Mouse (Mus musculus): Measurements from ENCODE around the gene Ppt2.

The Ppt2 gene

DNA sequence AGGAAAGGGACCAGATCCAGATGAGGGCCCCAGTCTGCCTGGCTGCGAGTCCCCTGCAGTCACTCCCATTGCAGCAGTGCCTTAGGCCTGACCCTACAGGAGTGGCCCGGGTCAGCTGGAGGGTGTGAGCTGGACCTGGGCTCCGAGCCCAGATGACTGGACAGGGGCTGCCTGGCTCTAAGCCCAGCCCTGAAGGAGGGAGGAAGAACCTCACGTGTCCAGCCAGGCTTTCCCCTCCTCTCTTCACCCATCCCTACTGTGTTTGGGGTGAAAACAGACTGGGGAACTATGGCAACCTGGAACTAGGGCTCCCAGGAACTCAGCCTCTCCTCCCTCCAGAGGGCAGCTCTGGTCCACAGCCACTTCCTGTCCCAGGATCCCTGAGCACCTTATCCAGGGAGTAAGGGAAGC, 27.3 kb upstream of the Ppt2 start:
- peak; percentile 63 for DNase-seq

DNA sequence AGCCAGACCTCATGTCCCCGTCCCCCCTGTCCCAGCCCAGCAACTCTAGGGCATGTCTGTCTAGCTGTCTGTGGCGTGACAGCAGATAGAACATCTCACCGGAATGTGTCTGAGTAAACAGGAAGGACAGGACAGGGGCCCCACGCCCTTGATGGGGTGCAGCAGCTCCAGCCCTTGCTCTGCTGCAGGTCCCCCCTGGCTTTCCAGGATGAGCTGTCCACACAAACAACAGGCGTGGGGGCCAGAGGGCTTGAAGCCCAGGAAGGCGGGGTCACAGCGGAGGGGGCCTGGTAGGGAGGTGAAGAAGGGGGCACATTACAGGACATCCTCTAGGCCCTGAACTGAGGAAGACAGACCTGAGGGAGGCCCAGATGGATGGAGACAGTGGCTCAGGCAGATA, 26.9 kb upstream of the Ppt2 start:
- no peak for DNase-seq

DNA sequence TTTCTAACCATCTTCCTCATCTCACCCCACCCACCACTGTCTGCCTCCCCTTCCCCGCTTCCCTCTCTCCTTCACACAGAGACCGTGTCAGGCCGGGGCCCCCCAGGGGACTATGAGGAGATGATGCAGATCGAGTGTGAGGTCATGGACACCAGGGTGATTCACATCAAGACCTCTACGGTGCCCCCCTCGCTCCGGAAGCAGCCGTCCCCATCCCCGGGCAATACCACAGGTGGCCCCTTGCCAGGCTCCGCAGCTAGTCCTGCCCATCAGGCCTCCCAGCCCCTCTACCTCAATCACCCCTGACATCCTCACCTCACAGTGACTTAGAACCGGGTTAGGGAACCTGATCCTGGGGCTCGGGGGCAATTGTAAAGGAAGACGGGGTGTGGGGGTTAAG, 26.1 kb upstream of the Ppt2 start:
- no peak for DNase-seq

GRCm38 (mm10) chr17:34653746-34654285, 25.5 kb upstream of the Ppt2 start:
- DNase-seq = no peak

DNA sequence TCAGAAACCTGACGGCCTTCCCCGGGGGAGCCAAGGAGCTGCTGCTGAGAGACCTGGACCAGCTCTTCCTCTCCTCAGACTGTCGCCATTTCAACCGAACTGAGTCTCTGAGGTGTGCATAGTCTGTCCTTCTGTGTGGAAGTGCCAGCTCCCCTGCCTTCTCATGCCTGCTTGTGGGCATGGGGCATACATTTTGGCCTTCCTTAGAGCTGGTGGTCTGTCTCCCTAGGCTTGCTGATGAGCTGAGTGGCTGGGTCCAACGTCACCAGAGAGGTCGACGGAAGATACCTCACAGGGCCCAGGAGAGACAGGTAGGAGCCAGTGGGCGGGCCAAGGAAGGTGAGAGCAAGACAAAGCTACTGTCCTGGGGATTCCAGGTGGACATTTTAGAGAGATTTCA, 24.7 kb upstream of the Ppt2 start:
- no peak for DNase-seq

GRCm38 (mm10) chr17:34652546-34652945, 24.2 kb upstream of the Ppt2 start:
- DNase-seq = no peak

DNA sequence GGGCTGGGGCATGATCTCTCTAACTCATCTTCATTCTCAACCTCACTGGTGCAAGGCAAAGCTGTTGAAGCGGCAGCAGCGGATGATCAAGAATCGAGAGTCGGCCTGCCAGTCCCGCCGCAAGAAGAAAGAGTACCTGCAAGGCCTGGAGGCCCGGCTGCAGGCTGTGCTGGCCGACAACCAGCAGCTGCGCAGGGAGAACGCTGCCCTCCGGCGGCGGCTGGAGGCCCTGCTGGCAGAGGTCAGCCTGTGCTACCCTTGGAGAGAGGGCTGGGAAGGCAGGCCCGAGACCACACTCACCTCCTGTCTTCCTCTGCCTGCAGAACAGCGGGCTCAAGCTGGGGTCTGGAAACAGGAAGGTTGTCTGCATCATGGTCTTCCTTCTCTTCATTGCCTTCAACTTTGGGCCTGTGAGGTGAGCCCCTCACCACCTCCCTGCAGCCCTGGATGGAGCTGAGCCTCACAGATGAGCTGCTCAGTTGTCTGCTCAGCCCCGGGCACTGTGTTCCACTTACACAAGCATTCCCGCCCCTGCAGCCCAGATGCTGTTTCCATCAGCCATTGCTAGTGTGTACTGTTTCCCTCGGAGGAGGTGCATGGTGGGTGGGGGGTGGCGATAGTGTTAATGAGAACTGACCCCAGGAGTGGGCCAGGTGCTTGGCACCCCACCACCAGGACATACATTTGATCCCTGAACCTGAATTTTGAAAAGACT, 23.4 kb upstream of the Ppt2 start:
- DNase-seq = no peak

- DNase-seq = no peak
Observed at GRCm38 (mm10) chr17:34650781-34651180, 22.5 kb upstream of the Ppt2 start.

- no peak for DNase-seq
Observed at GRCm38 (mm10) chr17:34649106-34649864, 21.0 kb upstream of the Ppt2 start.

GRCm38 (mm10) chr17:34648141-34648890, 20.0 kb upstream of the Ppt2 start:
- no peak for DNase-seq

- peak; percentile 99 for DNase-seq
Observed at GRCm38 (mm10) chr17:34646906-34647787, 18.8 kb upstream of the Ppt2 start, which contains the start of gene Atf6b. Gene Atf6b, plus strand, starts transcription at chr17:34647146.

GRCm38 (mm10) chr17:34645831-34646511, 17.7 kb upstream of the Ppt2 start:
- no peak for DNase-seq

DNA sequence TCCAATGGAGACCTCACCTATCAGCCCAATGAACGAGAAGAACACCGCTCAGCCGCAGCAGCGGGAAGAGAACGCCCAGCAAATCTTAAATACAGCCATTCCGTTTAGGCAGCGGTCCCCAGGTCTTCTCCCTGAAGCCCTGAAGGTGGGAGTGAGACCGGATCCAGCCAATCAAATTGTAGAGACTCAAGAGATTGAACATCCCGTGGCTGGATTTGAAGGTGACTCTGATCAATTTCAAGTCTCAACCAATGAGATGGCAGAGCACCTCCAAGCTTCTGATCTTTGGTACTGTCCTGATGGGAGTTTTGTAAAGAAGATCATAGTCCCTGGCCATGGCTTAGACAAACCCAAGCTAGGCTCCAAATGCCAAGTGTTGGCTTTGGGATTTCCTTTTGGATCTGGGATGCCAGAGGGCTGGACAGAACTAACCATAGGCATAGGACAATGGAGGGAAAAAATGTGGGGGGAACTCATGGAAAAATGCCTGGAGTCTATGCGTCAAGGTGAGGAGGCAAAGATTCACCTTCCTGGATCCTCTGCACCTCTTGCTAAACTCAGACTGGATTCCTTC, 17.0 kb upstream of the Ppt2 start:
- no peak for DNase-seq

DNA sequence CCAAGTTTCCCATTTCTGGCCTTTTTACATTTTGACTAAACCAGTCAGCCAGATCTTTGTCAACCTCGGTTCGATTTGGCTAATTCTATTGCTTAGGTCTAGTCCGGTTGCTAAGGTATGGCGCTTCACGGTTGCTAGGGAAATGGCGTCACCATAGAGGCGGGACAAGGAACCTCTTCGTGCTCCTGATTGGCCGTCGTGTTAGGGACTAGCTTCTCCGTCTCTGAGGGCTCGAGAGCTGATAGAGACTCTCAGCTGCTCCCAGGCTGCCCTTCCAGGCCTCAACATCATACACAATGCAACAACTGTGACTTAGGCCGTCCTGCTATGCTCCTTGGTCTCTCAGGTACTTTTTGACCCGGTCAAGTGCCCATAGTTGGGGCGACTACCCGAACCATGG, 16.3 kb upstream of the Ppt2 start, which contains the start of gene Fkbpl:
Fkbpl (plus strand) TSS at position 157 of the 400 bp plus-strand sequence.
- DNase-seq = peak; percentile 97

DNA sequence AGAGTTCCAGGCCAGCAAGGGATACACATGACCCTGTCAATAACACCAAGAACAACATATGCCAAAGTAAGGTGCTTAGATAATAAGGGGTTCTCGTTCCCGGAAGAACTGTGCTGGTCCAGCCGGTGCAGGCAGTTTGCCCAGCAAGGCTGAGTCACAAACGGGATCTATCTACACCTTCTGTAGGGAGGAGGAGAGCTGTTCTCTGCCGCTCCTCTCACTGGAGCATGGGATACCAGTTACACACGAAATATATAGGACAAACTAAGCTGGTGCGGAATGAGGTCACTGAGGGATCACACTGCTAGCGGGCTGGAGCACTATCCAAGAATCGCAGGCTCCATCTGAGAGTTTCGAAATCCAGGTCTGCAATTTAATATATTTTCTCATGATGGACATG, 15.6 kb upstream of the Ppt2 start:
- DNase-seq = no peak

GRCm38 (mm10) chr17:34643379-34643778, 15.1 kb upstream of the Ppt2 start:
- no peak for DNase-seq

DNA sequence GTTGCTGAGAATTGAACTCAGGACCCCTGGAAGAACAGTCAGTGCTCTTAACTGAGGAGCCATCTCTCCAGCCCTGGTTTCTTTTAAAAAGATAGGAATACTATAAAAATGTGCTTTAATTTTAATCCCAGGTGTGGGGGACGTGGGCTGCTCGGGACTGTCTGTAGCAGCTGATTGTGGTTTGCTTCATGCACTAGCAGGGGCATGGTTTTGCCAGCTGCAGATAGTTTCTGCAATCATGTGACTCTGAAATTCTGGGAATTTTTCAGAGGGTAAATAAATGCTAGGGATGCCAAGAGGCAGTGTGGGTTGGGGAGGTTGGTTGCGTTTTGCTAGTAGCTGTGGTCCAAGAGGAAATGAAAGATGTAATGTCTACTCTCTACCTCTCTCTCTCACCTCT, 13.6 kb upstream of the Ppt2 start:
- DNase-seq = no peak

DNA sequence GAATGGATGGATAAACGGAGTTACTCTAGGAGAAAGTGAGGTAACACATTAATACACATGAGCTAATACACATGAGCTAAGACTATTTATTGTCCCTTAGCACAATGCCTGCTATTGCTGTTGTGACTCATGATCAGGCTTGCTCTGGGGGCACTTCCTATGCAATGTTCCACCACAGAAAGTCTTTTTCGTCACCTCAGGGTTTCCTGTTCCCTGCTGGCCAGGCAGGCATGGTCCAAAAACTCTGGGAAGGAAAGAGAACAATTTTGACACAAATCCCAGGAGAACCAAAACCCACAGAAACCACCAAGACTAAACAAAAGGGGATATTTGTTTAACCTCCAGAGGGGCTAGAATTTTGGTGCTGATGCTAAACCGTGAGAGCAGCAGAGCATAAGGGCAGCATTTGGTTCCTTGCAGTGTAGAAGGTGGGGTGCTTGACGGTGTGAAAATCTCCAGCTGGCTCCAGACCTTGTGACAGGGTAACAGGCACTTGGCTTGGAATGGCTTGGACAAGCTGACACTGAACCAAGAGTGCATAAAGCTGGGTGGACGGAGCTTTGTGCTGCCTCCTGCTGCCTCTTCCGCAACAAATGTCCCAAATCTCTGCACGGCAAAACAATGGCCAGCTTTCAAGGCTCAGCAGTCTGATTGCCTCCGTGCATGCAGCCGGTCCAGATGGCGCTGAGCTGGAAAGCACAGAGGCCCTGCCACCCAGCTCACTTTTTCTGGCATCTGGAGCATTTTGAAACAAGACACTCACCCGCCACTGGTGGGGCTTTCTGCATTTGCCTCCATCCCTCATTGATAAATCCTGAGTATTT, 12.7 kb upstream of the Ppt2 start:
- DNase-seq = peak; percentile 72

DNA sequence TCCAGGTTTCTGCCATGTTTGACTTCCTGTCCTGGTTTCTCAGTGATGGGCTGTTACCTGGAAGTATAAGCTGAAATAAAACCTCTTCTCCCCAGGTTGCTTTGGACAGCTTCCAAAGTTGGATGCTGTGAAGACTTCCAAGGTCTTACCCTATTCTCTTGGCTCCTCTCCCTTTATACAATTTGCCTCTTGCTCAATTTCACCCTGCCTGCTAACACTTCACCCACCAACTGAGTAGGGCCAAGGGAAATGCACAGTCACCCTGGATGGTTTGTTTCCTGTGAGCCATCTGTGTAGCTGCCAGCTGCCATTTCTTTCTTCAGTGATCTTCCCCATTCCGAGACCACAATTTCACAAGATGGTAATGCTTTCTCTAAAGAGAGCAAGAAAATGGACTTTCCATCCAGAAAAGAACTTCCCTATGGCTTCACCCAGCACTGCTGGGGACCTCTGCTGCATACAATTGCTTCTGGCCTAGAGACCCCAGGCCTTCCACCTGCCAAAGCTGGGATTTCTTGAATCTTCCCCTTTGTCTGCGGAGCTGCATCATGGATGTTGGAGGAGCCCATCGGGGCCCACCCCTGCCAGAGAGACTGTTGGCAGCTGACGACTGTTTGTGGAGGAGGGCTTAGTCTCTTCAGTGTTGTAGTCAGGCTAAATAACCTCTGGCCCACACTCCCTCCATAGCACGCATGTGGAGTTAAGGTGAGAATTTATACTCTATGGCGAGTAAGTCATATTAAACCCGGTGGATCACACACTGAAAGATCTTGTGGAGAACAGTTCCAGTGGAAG, 11.3 kb upstream of the Ppt2 start:
- DNase-seq = no peak
